Mouse (Mus musculus): Measurements from ENCODE around the gene Meis3. TPM values are rescaled to one million over a fixed set of nuclear protein-coding genes. Genes with fewer than 3 reads are reported as not detected.

Meis3 gene
- polyA plus RNA-seq, 1 experiment from 2014 or later = 79.7 TPM

- H3K36me3 ChIP-seq (ENCODE audit: control insufficient read depth, insufficient read depth, low read length) = no peaks in the 10 kb centered on the region
- H3K4me3 ChIP-seq (ENCODE audit: low read depth, low read length) = no peak overlapping the region
- 21% methylated on average over 10 of the region's 10 CpGs for WGBS
- ATAC-seq (replicated peaks; ENCODE audit: low FRiP score) = peak; percentile 89
- H3K4me1 ChIP-seq (replicated peaks; ENCODE audit: control insufficient read depth, insufficient read depth, low read length) = no peaks in the 10 kb centered on the region
- H3K27me3 ChIP-seq (ENCODE audit: control insufficient read depth, insufficient read depth, low read length) = peaks cover 5% of the 10 kb centered on the region
- no peaks in the 10 kb centered on the region for H3K9me3 ChIP-seq (ENCODE audit: control insufficient read depth, low read length)
- no peak overlapping the region for H3K27ac ChIP-seq (ENCODE audit: low read depth, low read length)
- H3K9ac ChIP-seq (ENCODE audit: low read length) = no peak overlapping the region
- peak; percentile 81 for DNase-seq (ENCODE audit: low spot score)
- no peak overlapping the region for H3K4me2 ChIP-seq (ENCODE audit: low read depth, low read length, severe bottlenecking)
These were observed 21.4 kb upstream of the Meis3 start for GRCm38 (mm10) chr7:16153522-16153921.

- Histone ChIP-seq H3K27me3 (ENCODE audit: control insufficient read depth, insufficient read depth, low read length) (peaks cover 14% of the 10 kb centered on the region), H3K27ac (ENCODE audit: low read depth, low read length) (no peak overlapping the region), H3K36me3 (ENCODE audit: control insufficient read depth, insufficient read depth, low read length) (no peaks in the 10 kb centered on the region), H3K4me1 (replicated peaks; ENCODE audit: control insufficient read depth, insufficient read depth, low read length) (no peaks in the 10 kb centered on the region), H3K4me3 (ENCODE audit: low read depth, low read length) (no peak overlapping the region), H3K9ac (ENCODE audit: low read length) (no peak overlapping the region), H3K4me2 (ENCODE audit: low read depth, low read length, severe bottlenecking) (no peak overlapping the region), H3K9me3 (ENCODE audit: control insufficient read depth, low read length) (no peaks in the 10 kb centered on the region)
- no peak for DNase-seq (ENCODE audit: low spot score)
- WGBS = 76% methylated on average over 9 of the region's 9 CpGs
- no peak for ATAC-seq (replicated peaks; ENCODE audit: low FRiP score)
These were observed 19.6 kb upstream of the Meis3 start for GRCm38 (mm10) chr7:16155132-16155872.

- H3K36me3 ChIP-seq (ENCODE audit: control insufficient read depth, insufficient read depth, low read length) = no peaks in the 10 kb centered on the region
- no peak overlapping the region for H3K4me2 ChIP-seq (ENCODE audit: low read depth, low read length, severe bottlenecking)
- no peak overlapping the region for H3K27ac ChIP-seq (ENCODE audit: low read depth, low read length)
- ATAC-seq (replicated peaks; ENCODE audit: low FRiP score) (no peak), DNase-seq (ENCODE audit: low spot score) (no peak)
- 81% methylated on average over 8 of the region's 8 CpGs for WGBS
- H3K27me3 ChIP-seq (ENCODE audit: control insufficient read depth, insufficient read depth, low read length) = peaks cover 14% of the 10 kb centered on the region
- no peaks in the 10 kb centered on the region for H3K9me3 ChIP-seq (ENCODE audit: control insufficient read depth, low read length)
- no peak overlapping the region for H3K9ac ChIP-seq (ENCODE audit: low read length)
- H3K4me1 ChIP-seq (replicated peaks; ENCODE audit: control insufficient read depth, insufficient read depth, low read length) = no peaks in the 10 kb centered on the region
- H3K4me3 ChIP-seq (ENCODE audit: low read depth, low read length) = no peak overlapping the region
These were observed 18.7 kb upstream of the Meis3 start for GRCm38 (mm10) chr7:16156105-16156714.

GRCm38 (mm10) chr7:16158735-16159134 is 16.2 kb upstream of the Meis3 start:
- DNase-seq (ENCODE audit: low spot score) (no peak), ATAC-seq (replicated peaks; ENCODE audit: low FRiP score) (no peak)
- H3K36me3 ChIP-seq (ENCODE audit: control insufficient read depth, insufficient read depth, low read length) = no peaks in the 10 kb centered on the region
- H3K27ac ChIP-seq (ENCODE audit: low read depth, low read length) = no peak overlapping the region
- H3K27me3 ChIP-seq (ENCODE audit: control insufficient read depth, insufficient read depth, low read length) = peaks cover 14% of the 10 kb centered on the region
- H3K9ac ChIP-seq (ENCODE audit: low read length) = peak overlapping the region; percentile 20
- peak overlapping the region; percentile 26; the same call in 1 of the 2 replicates for H3K4me2 ChIP-seq (ENCODE audit: low read depth, low read length, severe bottlenecking)
- H3K9me3 ChIP-seq (ENCODE audit: control insufficient read depth, low read length) = no peaks in the 10 kb centered on the region
- 6% methylated on average over 39 of the region's 39 CpGs for WGBS
- no peaks in the 10 kb centered on the region for H3K4me1 ChIP-seq (replicated peaks; ENCODE audit: control insufficient read depth, insufficient read depth, low read length)
- 0 out of 2 replicates have a peak overlapping the region, but pooled peaks have one; percentile 11 for H3K4me3 ChIP-seq (ENCODE audit: low read depth, low read length)

GRCm38 (mm10) chr7:16160702-16161101 is 14.2 kb upstream of the Meis3 start:
- no peak overlapping the region for H3K4me3 ChIP-seq (ENCODE audit: low read depth, low read length)
- H3K27me3 ChIP-seq (ENCODE audit: control insufficient read depth, insufficient read depth, low read length) = peaks cover 14% of the 10 kb centered on the region
- DNase-seq (ENCODE audit: low spot score) = no peak
- H3K36me3 ChIP-seq (ENCODE audit: control insufficient read depth, insufficient read depth, low read length) = no peaks in the 10 kb centered on the region
- ATAC-seq (replicated peaks; ENCODE audit: low FRiP score) = no peak
- no peaks in the 10 kb centered on the region for H3K4me1 ChIP-seq (replicated peaks; ENCODE audit: control insufficient read depth, insufficient read depth, low read length)
- H3K9ac ChIP-seq (ENCODE audit: low read length) = no peak overlapping the region
- no peak overlapping the region for H3K4me2 ChIP-seq (ENCODE audit: low read depth, low read length, severe bottlenecking)
- WGBS = 70% methylated on average over 3 of the region's 3 CpGs
- H3K9me3 ChIP-seq (ENCODE audit: control insufficient read depth, low read length) = no peaks in the 10 kb centered on the region
- H3K27ac ChIP-seq (ENCODE audit: low read depth, low read length) = no peak overlapping the region

- Histone ChIP-seq H3K27ac (ENCODE audit: low read depth, low read length) (no peak overlapping the region), H3K27me3 (ENCODE audit: control insufficient read depth, insufficient read depth, low read length) (peaks cover 14% of the 10 kb centered on the region), H3K36me3 (ENCODE audit: control insufficient read depth, insufficient read depth, low read length) (no peaks in the 10 kb centered on the region), H3K9ac (ENCODE audit: low read length) (no peak overlapping the region), H3K9me3 (ENCODE audit: control insufficient read depth, low read length) (no peaks in the 10 kb centered on the region), H3K4me2 (ENCODE audit: low read depth, low read length, severe bottlenecking) (no peak overlapping the region), H3K4me1 (replicated peaks; ENCODE audit: control insufficient read depth, insufficient read depth, low read length) (no peaks in the 10 kb centered on the region), H3K4me3 (ENCODE audit: low read depth, low read length) (no peak overlapping the region)
- no peak for ATAC-seq (replicated peaks; ENCODE audit: low FRiP score)
- WGBS = 91% methylated on average over 9 of the region's 9 CpGs
- no peak for DNase-seq (ENCODE audit: low spot score)
These were observed 13.6 kb upstream of the Meis3 start for GRCm38 (mm10) chr7:16161302-16161701.

- H3K9me3 ChIP-seq (ENCODE audit: control insufficient read depth, low read length) = no peaks in the 10 kb centered on the region
- no peak overlapping the region for H3K27ac ChIP-seq (ENCODE audit: low read depth, low read length)
- no peaks in the 10 kb centered on the region for H3K36me3 ChIP-seq (ENCODE audit: control insufficient read depth, insufficient read depth, low read length)
- ATAC-seq (replicated peaks; ENCODE audit: low FRiP score) (no peak), DNase-seq (ENCODE audit: low spot score) (no peak)
- no peaks in the 10 kb centered on the region for H3K4me1 ChIP-seq (replicated peaks; ENCODE audit: control insufficient read depth, insufficient read depth, low read length)
- H3K4me2 ChIP-seq (ENCODE audit: low read depth, low read length, severe bottlenecking) = no peak overlapping the region
- peaks cover 14% of the 10 kb centered on the region for H3K27me3 ChIP-seq (ENCODE audit: control insufficient read depth, insufficient read depth, low read length)
- H3K4me3 ChIP-seq (ENCODE audit: low read depth, low read length) = no peak overlapping the region
- H3K9ac ChIP-seq (ENCODE audit: low read length) = no peak overlapping the region
- WGBS = 82% methylated on average over 7 of the region's 7 CpGs
These were observed 12.9 kb upstream of the Meis3 start for GRCm38 (mm10) chr7:16162036-16162435.

- no peak overlapping the region for H3K27ac ChIP-seq (ENCODE audit: low read depth, low read length)
- no peak overlapping the region for H3K4me3 ChIP-seq (ENCODE audit: low read depth, low read length)
- H3K4me2 ChIP-seq (ENCODE audit: low read depth, low read length, severe bottlenecking) = no peak overlapping the region
- H3K9ac ChIP-seq (ENCODE audit: low read length) = no peak overlapping the region; the same call in 1 of the 2 replicates
- peaks cover 13% of the 10 kb centered on the region; the same call in 1 of the 2 replicates for H3K4me1 ChIP-seq (replicated peaks; ENCODE audit: control insufficient read depth, insufficient read depth, low read length)
- DNase-seq (ENCODE audit: low spot score) = no peak
- 0% methylated on average over 1 of the region's 1 CpGs for WGBS
- no peaks in the 10 kb centered on the region for H3K36me3 ChIP-seq (ENCODE audit: control insufficient read depth, insufficient read depth, low read length)
- H3K9me3 ChIP-seq (ENCODE audit: control insufficient read depth, low read length) = no peaks in the 10 kb centered on the region
- no peaks in the 10 kb centered on the region for H3K27me3 ChIP-seq (ENCODE audit: control insufficient read depth, insufficient read depth, low read length)
- 0 out of 2 replicates have a peak, but pooled peaks have one; percentile 18 for ATAC-seq (replicated peaks; ENCODE audit: low FRiP score)
These were observed 2.7 kb upstream of the Meis3 start for GRCm38 (mm10) chr7:16172141-16172581.
